Mouse (Mus musculus): ENCODE results near the gene Esr1. TPM values are rescaled to one million over a fixed set of nuclear protein-coding genes. Genes with fewer than 3 reads are reported as not detected.
A peak's percentile ranks its signal among the peaks of the same experiment; 100 is the strongest.

Esr1 gene
- polyA plus RNA-seq (2014; fragmentation: Nextera tagmentation; extraction: Ambion mirVana) = 0.05 and 0.14 TPM in 2 replicates

- DNase-seq (ENCODE audit: low spot score) = no peak
- Histone ChIP-seq H3K9ac (ENCODE audit: low read depth, low read length) (no peak within 1 kb of the TSS), H3K4me1 (replicated peaks; ENCODE audit: control insufficient read depth, insufficient read depth, low read length) (no peaks in the 10 kb centered on the region), H3K36me3 (ENCODE audit: control insufficient read depth, insufficient read depth, low read length) (no peaks in the 10 kb centered on the region), H3K4me2 (peak within 1 kb of the TSS; percentile 46), H3K27me3 (replicated peaks; ENCODE audit: control insufficient read depth, insufficient read depth, low read length) (no peaks in the 10 kb centered on the region), H3K4me3 (ENCODE audit: low read depth, low read length) (peak within 1 kb of the TSS; percentile 23; the same call in 1 of the 2 replicates), H3K9me3 (ENCODE audit: control insufficient read depth, low read length) (peaks cover 3% of the 10 kb centered on the region; the same call in 1 of the 2 replicates), H3K27ac (ENCODE audit: low read depth, low read length) (no peak within 1 kb of the TSS)
- 42% methylated on average over 13 of the region's 13 CpGs for WGBS
- no peak for ATAC-seq (replicated peaks; ENCODE audit: low FRiP score)
Observed at GRCm38 (mm10) chr10:4611386-4612155, at the start of gene Esr1. Gene Esr1, plus strand, starts transcription at chr10:4611593.

GRCm38 (mm10) chr10:4565148-4565547 is 46.2 kb upstream of the Esr1 start:
- ATAC-seq (replicated peaks; ENCODE audit: low FRiP score) (no peak), DNase-seq (ENCODE audit: low spot score) (no peak)
- H3K9me3 ChIP-seq (ENCODE audit: control insufficient read depth, low read length) = no peaks in the 10 kb centered on the region
- H3K4me3 ChIP-seq (ENCODE audit: low read depth, low read length) = no peak overlapping the region
- H3K4me2 ChIP-seq = no peak overlapping the region
- no peak overlapping the region for H3K9ac ChIP-seq (ENCODE audit: low read depth, low read length)
- no peaks in the 10 kb centered on the region for H3K27me3 ChIP-seq (replicated peaks; ENCODE audit: control insufficient read depth, insufficient read depth, low read length)
- no peak overlapping the region for H3K27ac ChIP-seq (ENCODE audit: low read depth, low read length)
- no peaks in the 10 kb centered on the region for H3K4me1 ChIP-seq (replicated peaks; ENCODE audit: control insufficient read depth, insufficient read depth, low read length)
- H3K36me3 ChIP-seq (ENCODE audit: control insufficient read depth, insufficient read depth, low read length) = no peaks in the 10 kb centered on the region
- WGBS = 67% methylated on average over 1 of the region's 1 CpGs

GRCm38 (mm10) chr10:4570778-4571177 is 40.6 kb upstream of the Esr1 start:
- Histone ChIP-seq H3K4me1 (replicated peaks; ENCODE audit: control insufficient read depth, insufficient read depth, low read length) (no peaks in the 10 kb centered on the region), H3K27me3 (replicated peaks; ENCODE audit: control insufficient read depth, insufficient read depth, low read length) (no peaks in the 10 kb centered on the region), H3K4me3 (ENCODE audit: low read depth, low read length) (no peak overlapping the region), H3K9me3 (ENCODE audit: control insufficient read depth, low read length) (no peaks in the 10 kb centered on the region), H3K36me3 (ENCODE audit: control insufficient read depth, insufficient read depth, low read length) (no peaks in the 10 kb centered on the region), H3K4me2 (no peak overlapping the region), H3K9ac (ENCODE audit: low read depth, low read length) (no peak overlapping the region), H3K27ac (ENCODE audit: low read depth, low read length) (no peak overlapping the region)
- WGBS = 83% methylated on average over 4 of the region's 4 CpGs
- no peak for ATAC-seq (replicated peaks; ENCODE audit: low FRiP score)
- DNase-seq (ENCODE audit: low spot score) = no peak

GRCm38 (mm10) chr10:4571304-4571703 is 40.1 kb upstream of the Esr1 start:
- no peaks in the 10 kb centered on the region for H3K27me3 ChIP-seq (replicated peaks; ENCODE audit: control insufficient read depth, insufficient read depth, low read length)
- no peak overlapping the region for H3K4me2 ChIP-seq
- ATAC-seq (replicated peaks; ENCODE audit: low FRiP score) (no peak), DNase-seq (ENCODE audit: low spot score) (no peak)
- no peak overlapping the region for H3K9ac ChIP-seq (ENCODE audit: low read depth, low read length)
- H3K36me3 ChIP-seq (ENCODE audit: control insufficient read depth, insufficient read depth, low read length) = no peaks in the 10 kb centered on the region
- no peak overlapping the region for H3K4me3 ChIP-seq (ENCODE audit: low read depth, low read length)
- H3K27ac ChIP-seq (ENCODE audit: low read depth, low read length) = no peak overlapping the region
- WGBS = 79% methylated on average over 4 of the region's 4 CpGs
- H3K9me3 ChIP-seq (ENCODE audit: control insufficient read depth, low read length) = no peaks in the 10 kb centered on the region
- H3K4me1 ChIP-seq (replicated peaks; ENCODE audit: control insufficient read depth, insufficient read depth, low read length) = no peaks in the 10 kb centered on the region

- Histone ChIP-seq H3K36me3 (ENCODE audit: control insufficient read depth, insufficient read depth, low read length) (no peaks in the 10 kb centered on the region), H3K4me2 (no peak overlapping the region), H3K9ac (ENCODE audit: low read depth, low read length) (no peak overlapping the region), H3K27ac (ENCODE audit: low read depth, low read length) (no peak overlapping the region), H3K9me3 (ENCODE audit: control insufficient read depth, low read length) (no peaks in the 10 kb centered on the region), H3K4me1 (replicated peaks; ENCODE audit: control insufficient read depth, insufficient read depth, low read length) (no peaks in the 10 kb centered on the region), H3K27me3 (replicated peaks; ENCODE audit: control insufficient read depth, insufficient read depth, low read length) (no peaks in the 10 kb centered on the region), H3K4me3 (ENCODE audit: low read depth, low read length) (no peak overlapping the region)
- ATAC-seq (replicated peaks; ENCODE audit: low FRiP score) (no peak), DNase-seq (ENCODE audit: low spot score) (no peak)
- 83% methylated on average over 5 of the region's 5 CpGs for WGBS
Observed at GRCm38 (mm10) chr10:4581905-4582304, 29.5 kb upstream of the Esr1 start.

- DNase-seq (ENCODE audit: low spot score) (no peak), ATAC-seq (replicated peaks; ENCODE audit: low FRiP score) (no peak)
- Histone ChIP-seq H3K36me3 (ENCODE audit: control insufficient read depth, insufficient read depth, low read length) (no peaks in the 10 kb centered on the region), H3K27me3 (replicated peaks; ENCODE audit: control insufficient read depth, insufficient read depth, low read length) (no peaks in the 10 kb centered on the region), H3K4me3 (ENCODE audit: low read depth, low read length) (no peak overlapping the region), H3K9me3 (ENCODE audit: control insufficient read depth, low read length) (no peaks in the 10 kb centered on the region), H3K27ac (ENCODE audit: low read depth, low read length) (no peak overlapping the region), H3K4me2 (no peak overlapping the region), H3K4me1 (replicated peaks; ENCODE audit: control insufficient read depth, insufficient read depth, low read length) (no peaks in the 10 kb centered on the region), H3K9ac (ENCODE audit: low read depth, low read length) (no peak overlapping the region)
- WGBS = 86% methylated on average over 6 of the region's 6 CpGs
Observed at GRCm38 (mm10) chr10:4586691-4587090, 24.7 kb upstream of the Esr1 start.

GRCm38 (mm10) chr10:4589576-4589975 is 21.8 kb upstream of the Esr1 start:
- Histone ChIP-seq H3K9ac (ENCODE audit: low read depth, low read length) (no peak overlapping the region), H3K9me3 (ENCODE audit: control insufficient read depth, low read length) (no peaks in the 10 kb centered on the region), H3K4me2 (no peak overlapping the region), H3K4me1 (replicated peaks; ENCODE audit: control insufficient read depth, insufficient read depth, low read length) (no peaks in the 10 kb centered on the region), H3K27me3 (replicated peaks; ENCODE audit: control insufficient read depth, insufficient read depth, low read length) (no peaks in the 10 kb centered on the region), H3K27ac (ENCODE audit: low read depth, low read length) (no peak overlapping the region), H3K4me3 (ENCODE audit: low read depth, low read length) (no peak overlapping the region), H3K36me3 (ENCODE audit: control insufficient read depth, insufficient read depth, low read length) (no peaks in the 10 kb centered on the region)
- ATAC-seq (replicated peaks; ENCODE audit: low FRiP score) = no peak
- WGBS = 85% methylated on average over 4 of the region's 4 CpGs
- no peak for DNase-seq (ENCODE audit: low spot score)

GRCm38 (mm10) chr10:4590956-4591355 is 20.4 kb upstream of the Esr1 start:
- Histone ChIP-seq H3K4me3 (ENCODE audit: low read depth, low read length) (no peak overlapping the region), H3K9ac (ENCODE audit: low read depth, low read length) (no peak overlapping the region), H3K27me3 (replicated peaks; ENCODE audit: control insufficient read depth, insufficient read depth, low read length) (no peaks in the 10 kb centered on the region), H3K36me3 (ENCODE audit: control insufficient read depth, insufficient read depth, low read length) (no peaks in the 10 kb centered on the region), H3K4me1 (replicated peaks; ENCODE audit: control insufficient read depth, insufficient read depth, low read length) (no peaks in the 10 kb centered on the region), H3K27ac (ENCODE audit: low read depth, low read length) (no peak overlapping the region), H3K4me2 (no peak overlapping the region), H3K9me3 (ENCODE audit: control insufficient read depth, low read length) (no peaks in the 10 kb centered on the region)
- ATAC-seq (replicated peaks; ENCODE audit: low FRiP score) (no peak), DNase-seq (ENCODE audit: low spot score) (no peak)
- WGBS = 77% methylated on average over 8 of the region's 8 CpGs

GRCm38 (mm10) chr10:4593828-4594227 is 17.6 kb upstream of the Esr1 start:
- H3K4me1 ChIP-seq (replicated peaks; ENCODE audit: control insufficient read depth, insufficient read depth, low read length) = no peaks in the 10 kb centered on the region
- no peak overlapping the region for H3K4me2 ChIP-seq
- WGBS = 48% methylated on average over 4 of the region's 4 CpGs
- ATAC-seq (replicated peaks; ENCODE audit: low FRiP score) = no peak
- no peak overlapping the region for H3K4me3 ChIP-seq (ENCODE audit: low read depth, low read length)
- H3K9me3 ChIP-seq (ENCODE audit: control insufficient read depth, low read length) = no peaks in the 10 kb centered on the region
- no peak for DNase-seq (ENCODE audit: low spot score)
- no peaks in the 10 kb centered on the region for H3K36me3 ChIP-seq (ENCODE audit: control insufficient read depth, insufficient read depth, low read length)
- H3K9ac ChIP-seq (ENCODE audit: low read depth, low read length) = no peak overlapping the region
- no peaks in the 10 kb centered on the region for H3K27me3 ChIP-seq (replicated peaks; ENCODE audit: control insufficient read depth, insufficient read depth, low read length)
- H3K27ac ChIP-seq (ENCODE audit: low read depth, low read length) = no peak overlapping the region

Data from liver, embryonic 11.5 days (tissue).